Comparison of ENCODE assay signal across 8 mouse cellular contexts in genomic region chr9:106421865-106422160, GRCm38 (mm10). TPM values are rescaled to one million over a fixed set of nuclear protein-coding genes. Genes with fewer than 3 reads are reported as not detected.
DNase-seq lines count a peak whose midpoint lies in the region; ATAC-seq and TF ChIP-seq lines count a peak whose summit lies in the region.

No protein-coding gene starts in this region.

- H3K36me3 ChIP-seq in embryonic facial prominence, embryonic 14.5 days (ENCODE audit: control insufficient read depth, insufficient read depth, low read length) = no peaks in the 10 kb centered on the region
- no peaks in the 10 kb centered on the region for H3K36me3 ChIP-seq in heart, embryonic 10.5 days
- H3K36me3 ChIP-seq in kidney, embryonic 14.5 days (ENCODE audit: control insufficient read depth, insufficient read depth, low read length) = no peaks in the 10 kb centered on the region
- no peaks in the 10 kb centered on the region for H3K36me3 ChIP-seq in limb, embryonic 15.5 days

- DNase-seq in A20 (ENCODE audit: low read depth, low spot score) = peak; percentile 80
- DNase-seq in embryonic facial prominence, embryonic 14.5 days (ENCODE audit: low spot score) = peak; percentile 94
- DNase-seq in heart, embryonic 10.5 days (ENCODE audit: low spot score) = peak; percentile 93
- peak; percentile 42 to 69 for DNase-seq in monocyte, adult 2 months (ENCODE audit: low read depth in 1 of 2, low spot score in 2 of 2)
- peak; percentile 72 to 79 for DNase-seq in spleen, postnatal 36 days (ENCODE audit: low spot score in 2 of 2)

- peak overlapping the region; percentile 50 for H3K4me2 ChIP-seq in embryonic facial prominence, embryonic 14.5 days (ENCODE audit: low read depth, low read length)
- peak overlapping the region; percentile 38; the same call in 1 of the 2 replicates for H3K4me2 ChIP-seq in kidney, embryonic 14.5 days (replicated peaks; ENCODE audit: low read depth, low read length)
- H3K4me2 ChIP-seq in limb, embryonic 15.5 days = peak overlapping the region; percentile 38

- H3K27me3 ChIP-seq in embryonic facial prominence, embryonic 14.5 days (replicated peaks; ENCODE audit: control insufficient read depth, insufficient read depth, low read length) = no peaks in the 10 kb centered on the region
- H3K27me3 ChIP-seq in heart, embryonic 10.5 days (ENCODE audit: insufficient read depth, poor library complexity, severe bottlenecking) = peaks cover 21% of the 10 kb centered on the region
- no peaks in the 10 kb centered on the region for H3K27me3 ChIP-seq in kidney, embryonic 14.5 days (ENCODE audit: control insufficient read depth, insufficient read depth, low read length)
- no peaks in the 10 kb centered on the region for H3K27me3 ChIP-seq in limb, embryonic 15.5 days

- WGBS in bone marrow, adult 2 months = 0% methylated on average over 3 of the region's 3 CpGs
- 3% methylated on average over 3 of the region's 3 CpGs for WGBS in embryonic facial prominence, embryonic 14.5 days
- WGBS in heart, embryonic 10.5 days = under 1% methylated on average over 3 of the region's 3 CpGs
- 0% methylated on average over 3 of the region's 3 CpGs for WGBS in kidney, embryonic 14.5 days
- 0% methylated on average over 3 of the region's 3 CpGs for WGBS in limb, embryonic 15.5 days

- 0 out of 2 replicates have a peak overlapping the region, but pooled peaks have one; percentile 15 for H3K9ac ChIP-seq in embryonic facial prominence, embryonic 14.5 days (ENCODE audit: low read depth, low read length)
- peak overlapping the region; percentile 28; the same call in 1 of the 2 replicates for H3K9ac ChIP-seq in kidney, embryonic 14.5 days (ENCODE audit: low read depth, low read length)
- no peak overlapping the region for H3K9ac ChIP-seq in limb, embryonic 15.5 days

- H3K9me3 ChIP-seq in embryonic facial prominence, embryonic 14.5 days (ENCODE audit: control insufficient read depth, low read length) = no peaks in the 10 kb centered on the region
- H3K9me3 ChIP-seq in heart, embryonic 10.5 days = no peaks in the 10 kb centered on the region
- H3K9me3 ChIP-seq in kidney, embryonic 14.5 days (ENCODE audit: control insufficient read depth, low read length) = no peaks in the 10 kb centered on the region
- no peaks in the 10 kb centered on the region for H3K9me3 ChIP-seq in limb, embryonic 15.5 days

- peak; percentile 80 for ATAC-seq in embryonic facial prominence, embryonic 14.5 days (ENCODE audit: low read depth)
- ATAC-seq in kidney, embryonic 14.5 days (ENCODE audit: low FRiP score, low TSS enrichment) = peak; percentile 71
- ATAC-seq in limb, embryonic 15.5 days (ENCODE audit: insufficient number of reproducible peaks, low FRiP score, low TSS enrichment, low read depth) = peak; percentile 68

- no peaks in the 10 kb centered on the region for H3K4me1 ChIP-seq in bone marrow, adult 2 months (ENCODE audit: control insufficient read depth, insufficient read depth, low read length)
- H3K4me1 ChIP-seq in embryonic facial prominence, embryonic 14.5 days (ENCODE audit: control insufficient read depth, insufficient read depth, low read length) = peaks cover 38% of the 10 kb centered on the region
- H3K4me1 ChIP-seq in heart, embryonic 10.5 days = peaks cover 44% of the 10 kb centered on the region
- peaks cover 41% of the 10 kb centered on the region for H3K4me1 ChIP-seq in kidney, embryonic 14.5 days (ENCODE audit: control insufficient read depth, insufficient read depth, low read length)
- peaks cover 50% of the 10 kb centered on the region for H3K4me1 ChIP-seq in limb, embryonic 15.5 days

- peak; percentile 94 for TF ChIP-seq CTCF in bone marrow, adult 2 months (IDR thresholded peaks at IDR 0.05; ENCODE audit: control insufficient read depth, insufficient read depth, low read length)

- H3K4me3 ChIP-seq in bone marrow, adult 2 months (replicated peaks; ENCODE audit: control insufficient read depth, low read depth, low read length) = no peak overlapping the region
- peak overlapping the region; percentile 17; the same call in 1 of the 2 replicates for H3K4me3 ChIP-seq in embryonic facial prominence, embryonic 14.5 days (ENCODE audit: low read depth, low read length)
- H3K4me3 ChIP-seq in heart, embryonic 10.5 days = peak overlapping the region; percentile 22; the same call in 1 of the 2 replicates
- no peak overlapping the region for H3K4me3 ChIP-seq in kidney, embryonic 14.5 days (ENCODE audit: low read length)
- H3K4me3 ChIP-seq in limb, embryonic 15.5 days = no peak overlapping the region

- no peak overlapping the region for H3K27ac ChIP-seq in bone marrow, adult 2 months (ENCODE audit: control insufficient read depth, insufficient read depth, low read depth, low read length, poor library complexity)
- H3K27ac ChIP-seq in embryonic facial prominence, embryonic 14.5 days (replicated peaks; ENCODE audit: low read depth, low read length) = peak overlapping the region; percentile 57
- H3K27ac ChIP-seq in heart, embryonic 10.5 days = peak overlapping the region; percentile 23; the same call in 1 of the 2 replicates
- H3K27ac ChIP-seq in kidney, embryonic 14.5 days (ENCODE audit: low read depth, low read length) = no peak overlapping the region
- peak overlapping the region; percentile 23; the same call in 1 of the 2 replicates for H3K27ac ChIP-seq in limb, embryonic 15.5 days

- TF ChIP-seq POLR2A in bone marrow, adult 2 months (IDR thresholded peaks at IDR 0.05; ENCODE audit: borderline replicate concordance, control insufficient read depth, low read depth, low read length) = no peak

RNA-seq across cellular contexts. Expression of gene Rpl29, which starts 7.4 kb away (rescaled TPM):
- polyA plus RNA-seq in bone marrow, adult 2 months (2011; ENCODE audit: insufficient read depth, insufficient read length, low replicate concordance, missing spikeins) = 121 and 145 TPM in 2 replicates
- polyA plus RNA-seq in embryonic facial prominence, embryonic 14.5 days (2014; fragmentation: Nextera tagmentation; extraction: Ambion mirVana) = 1,079 and 1,109 TPM in 2 replicates
- polyA plus RNA-seq in heart, embryonic 10.5 days (2016; fragmentation: Nextera tagmentation; extraction: Ambion mirVana) = 735 and 862 TPM in 2 replicates
- polyA plus RNA-seq in kidney, embryonic 14.5 days (2014; fragmentation: Nextera tagmentation; extraction: Ambion mirVana) = 1,370 and 1,590 TPM in 2 replicates
- 786 and 956 TPM in 2 replicates for polyA plus RNA-seq in limb, embryonic 15.5 days (2015; fragmentation: Nextera tagmentation; extraction: Ambion mirVana)

RNA-seq across cellular contexts. Expression of gene Acy1, which starts 16.3 kb away (rescaled TPM):
- polyA plus RNA-seq in bone marrow, adult 2 months (2011; ENCODE audit: insufficient read depth, insufficient read length, low replicate concordance, missing spikeins) = 9.5 and 15.5 TPM in 2 replicates
- polyA plus RNA-seq in embryonic facial prominence, embryonic 14.5 days (2014; fragmentation: Nextera tagmentation; extraction: Ambion mirVana) = 37.9 and 45.1 TPM in 2 replicates
- 31.2 and 45.1 TPM in 2 replicates for polyA plus RNA-seq in heart, embryonic 10.5 days (2016; fragmentation: Nextera tagmentation; extraction: Ambion mirVana)
- 41.1 and 44.5 TPM in 2 replicates for polyA plus RNA-seq in kidney, embryonic 14.5 days (2014; fragmentation: Nextera tagmentation; extraction: Ambion mirVana)
- 42.2 and 48.6 TPM in 2 replicates for polyA plus RNA-seq in limb, embryonic 15.5 days (2015; fragmentation: Nextera tagmentation; extraction: Ambion mirVana)

RNA-seq across cellular contexts. Expression of gene Abhd14b, which starts 25.4 kb away (rescaled TPM):
- 4.9 and 6.5 TPM in 2 replicates for polyA plus RNA-seq in bone marrow, adult 2 months (2011; ENCODE audit: insufficient read depth, insufficient read length, low replicate concordance, missing spikeins)
- 21.5 and 30.3 TPM in 2 replicates for polyA plus RNA-seq in embryonic facial prominence, embryonic 14.5 days (2014; fragmentation: Nextera tagmentation; extraction: Ambion mirVana)
- 4.8 and 7.8 TPM in 2 replicates for polyA plus RNA-seq in heart, embryonic 10.5 days (2016; fragmentation: Nextera tagmentation; extraction: Ambion mirVana)
- 18.7 and 25.6 TPM in 2 replicates for polyA plus RNA-seq in kidney, embryonic 14.5 days (2014; fragmentation: Nextera tagmentation; extraction: Ambion mirVana)
- polyA plus RNA-seq in limb, embryonic 15.5 days (2015; fragmentation: Nextera tagmentation; extraction: Ambion mirVana) = 38.9 and 40.8 TPM in 2 replicates

RNA-seq across cellular contexts. Expression of gene Abhd14a, which starts 25.7 kb away (rescaled TPM):
- 4.4 and 16.3 TPM in 2 replicates for polyA plus RNA-seq in bone marrow, adult 2 months (2011; ENCODE audit: insufficient read depth, insufficient read length, low replicate concordance, missing spikeins)
- 60.9 and 66.1 TPM in 2 replicates for polyA plus RNA-seq in embryonic facial prominence, embryonic 14.5 days (2014; fragmentation: Nextera tagmentation; extraction: Ambion mirVana)
- polyA plus RNA-seq in heart, embryonic 10.5 days (2016; fragmentation: Nextera tagmentation; extraction: Ambion mirVana) = 42.0 and 46.2 TPM in 2 replicates
- 50.2 and 58.8 TPM in 2 replicates for polyA plus RNA-seq in kidney, embryonic 14.5 days (2014; fragmentation: Nextera tagmentation; extraction: Ambion mirVana)
- 75.0 TPM in 2 replicates for polyA plus RNA-seq in limb, embryonic 15.5 days (2015; fragmentation: Nextera tagmentation; extraction: Ambion mirVana)

RNA-seq across cellular contexts. Expression of gene Pcbp4, which starts 31.3 kb away (rescaled TPM):
- 7.3 and 19.2 TPM in 2 replicates for polyA plus RNA-seq in bone marrow, adult 2 months (2011; ENCODE audit: insufficient read depth, insufficient read length, low replicate concordance, missing spikeins)
- polyA plus RNA-seq in embryonic facial prominence, embryonic 14.5 days (2014; fragmentation: Nextera tagmentation; extraction: Ambion mirVana) = 90.2 and 101 TPM in 2 replicates
- 135 and 186 TPM in 2 replicates for polyA plus RNA-seq in heart, embryonic 10.5 days (2016; fragmentation: Nextera tagmentation; extraction: Ambion mirVana)
- 129 and 147 TPM in 2 replicates for polyA plus RNA-seq in kidney, embryonic 14.5 days (2014; fragmentation: Nextera tagmentation; extraction: Ambion mirVana)
- 83.2 and 91.4 TPM in 2 replicates for polyA plus RNA-seq in limb, embryonic 15.5 days (2015; fragmentation: Nextera tagmentation; extraction: Ambion mirVana)

Comparison
In these comparisons a context has a peak if more than half of its experiments do, and no peak if none do; other contexts are left out.
1. H3K27ac ChIP-seq: peak in embryonic facial prominence, embryonic 14.5 days (single experiment), heart, embryonic 10.5 days (single experiment) and limb, embryonic 15.5 days (single experiment); none in bone marrow, adult 2 months (single experiment) and kidney, embryonic 14.5 days (single experiment).
2. H3K4me3 ChIP-seq: peak in embryonic facial prominence, embryonic 14.5 days (single experiment) and heart, embryonic 10.5 days (single experiment); none in bone marrow, adult 2 months (single experiment), kidney, embryonic 14.5 days (single experiment) and limb, embryonic 15.5 days (single experiment).
3. Peak in every context shown above with its lines, with median percentiles within 50 percentile points of each other: DNase-seq, ATAC-seq and H3K4me2 ChIP-seq.